Mouse (Mus musculus) left cerebral cortex, adult 2 months (tissue): ENCODE data around the gene Upf2. TPM values are rescaled to one million over a fixed set of nuclear protein-coding genes. Genes with fewer than 3 reads are reported as not detected.

ENCODE experiments used
- DNase-seq, 2 experiments: peaks; one replicate each; pipeline ENCODE4 v3.0.0; 2021 to 2022; ENCODE audit warnings: low spot score in 2 of 2, mixed read lengths in 1 of 2; ENCODE audit errors: extremely low spot score in 1 of 2
- H3K27ac ChIP-seq: fragments of 200-600 bp; 2 replicates; pipeline ENCODE4 v1.8.1; 2022
- H3K4me3 ChIP-seq: fragments of 200-600 bp; 2 replicates; pipeline ENCODE4 v1.8.1; 2022
- CTCF ChIP-seq: fragments of 200-600 bp; IDR thresholded peaks from 2 replicates; pipeline ENCODE4 v1.8.1; 2022; ENCODE audit warnings: antibody characterized with exemption, mild to moderate bottlenecking, moderate library complexity
- intact Hi-C: fragments of 180-260 bp; cut with DNase I; formaldehyde crosslinking; loops from one replicate; pipeline ENCODE4 v1.15.1; 2025
- total RNA-seq, 2 experiments: library from RNA; stranded (reverse); gene quantifications; 2 replicates each; pipeline ENCODE4 v1.2.3; 2021

The Upf2 gene
- total RNA-seq, 2 experiments from 2014 or later, result 43.9 to 44.1 TPM

- intact Hi-C loops, result no loop called here
- DNase-seq, result no peak
- no peak for TF ChIP-seq CTCF
- Histone ChIP-seq H3K4me3 (no peak overlapping the region), H3K27ac (no peak overlapping the region)
Observed at GRCm38 (mm10) chr2:6046796-6047195, 95.5 kb downstream of the Upf2 start.

GRCm38 (mm10) chr2:6048570-6048969 lies 97.3 kb downstream of the Upf2 start:
- no peak overlapping the region for H3K27ac ChIP-seq
- DNase-seq, result no peak
- intact Hi-C loops, result no loop called here
- TF ChIP-seq CTCF, result no peak
- no peak overlapping the region for H3K4me3 ChIP-seq

GRCm38 (mm10) chr2:6049018-6049417 lies 97.7 kb downstream of the Upf2 start:
- no peak for TF ChIP-seq CTCF
- intact Hi-C loops, result no loop called here
- Histone ChIP-seq H3K27ac (no peak overlapping the region), H3K4me3 (no peak overlapping the region)
- no peak for DNase-seq

GRCm38 (mm10) chr2:6055466-6055865 lies 104.2 kb downstream of the Upf2 start:
- TF ChIP-seq CTCF, result no peak
- Histone ChIP-seq H3K4me3 (no peak overlapping the region), H3K27ac (no peak overlapping the region)
- no peak for DNase-seq
- intact Hi-C loops, result loop anchor here (5.0 kb wide), 1 partner anchor 112 kb away; no protein-coding TSS in a partner anchor

GRCm38 (mm10) chr2:6056518-6056917 lies 105.2 kb downstream of the Upf2 start:
- DNase-seq, result no peak
- no peak for TF ChIP-seq CTCF
- H3K4me3 ChIP-seq, result no peak overlapping the region
- intact Hi-C loops, result loop anchor here (5.0 kb wide), 1 partner anchor 111 kb away; no protein-coding TSS in a partner anchor
- H3K27ac ChIP-seq, result no peak overlapping the region

- H3K4me3 ChIP-seq, result no peak overlapping the region
- intact Hi-C loops, result loop anchor here (5.0 kb wide), 1 partner anchor 108 kb away; no protein-coding TSS in a partner anchor
- TF ChIP-seq CTCF, result no peak
- DNase-seq, result no peak
- H3K27ac ChIP-seq, result no peak overlapping the region
Observed at GRCm38 (mm10) chr2:6059291-6059690, 108.0 kb downstream of the Upf2 start.

- Histone ChIP-seq H3K27ac (no peak overlapping the region), H3K4me3 (no peak overlapping the region)
- intact Hi-C loops, result no loop called here
- no peak for DNase-seq
- no peak for TF ChIP-seq CTCF
Observed at GRCm38 (mm10) chr2:6060071-6060804, 109.0 kb downstream of the Upf2 start.

GRCm38 (mm10) chr2:6067341-6067740 lies 116.1 kb downstream of the Upf2 start:
- TF ChIP-seq CTCF, result no peak
- H3K4me3 ChIP-seq, result no peak overlapping the region
- DNase-seq, result no peak
- no peak overlapping the region for H3K27ac ChIP-seq
- intact Hi-C loops, result no loop called here

- TF ChIP-seq CTCF, result no peak
- DNase-seq, result no peak
- intact Hi-C loops, result no loop called here
- H3K27ac ChIP-seq, result no peak overlapping the region
- H3K4me3 ChIP-seq, result no peak overlapping the region
Observed at GRCm38 (mm10) chr2:6070925-6071324, 119.7 kb downstream of the Upf2 start.

GRCm38 (mm10) chr2:6071598-6072440 lies 120.5 kb downstream of the Upf2 start:
- no peak for TF ChIP-seq CTCF
- H3K4me3 ChIP-seq, result no peak overlapping the region
- H3K27ac ChIP-seq, result no peak overlapping the region
- intact Hi-C loops, result no loop called here
- no peak for DNase-seq

- no peak for TF ChIP-seq CTCF
- Histone ChIP-seq H3K4me3 (no peak overlapping the region), H3K27ac (no peak overlapping the region)
- intact Hi-C loops, result no loop called here
- no peak for DNase-seq
Observed at GRCm38 (mm10) chr2:6072685-6073260, 121.5 kb downstream of the Upf2 start.
